12 mouse cellular contexts compared by ENCODE assay signal in genomic region chr6:66077445-66077844, GRCm38 (mm10).
A peak's percentile ranks its signal among the peaks of the same experiment; 100 is the strongest.
DNase-seq lines count a peak whose midpoint lies in the region; ATAC-seq and TF ChIP-seq lines count a peak whose summit lies in the region.
"Had no signal": no experiment of that assay in that cellular context is flagged by ENCODE, and none has a peak within 500 bp of the region (broad histone marks: within the 10 kb centered on the region; RNA-seq: fewer than 3 reads in every experiment).

No protein-coding gene starts in this region.

- WGBS in forebrain, embryonic 10.5 days, result 10% methylated on average over 2 of the region's 2 CpGs
- WGBS in forebrain, embryonic 13.5 days, result 2% methylated on average over 2 of the region's 2 CpGs
- 25% methylated on average over 2 of the region's 2 CpGs for WGBS in liver, embryonic 13.5 days (ENCODE audit: insufficient replicate concordance)
- 30% methylated on average over 2 of the region's 2 CpGs for WGBS in liver, embryonic 11.5 days
- 31% methylated on average over 2 of the region's 2 CpGs for WGBS in embryonic facial prominence, embryonic 10.5 days
- WGBS in neural tube, embryonic 12.5 days, result 16% methylated on average over 2 of the region's 2 CpGs

- no peaks in the 10 kb centered on the region for H3K9me3 ChIP-seq in forebrain, embryonic 10.5 days
- H3K9me3 ChIP-seq in forebrain, embryonic 13.5 days (replicated peaks), result no peaks in the 10 kb centered on the region
- no peaks in the 10 kb centered on the region for H3K9me3 ChIP-seq in liver, embryonic 13.5 days (replicated peaks)
- H3K9me3 ChIP-seq in liver, embryonic 11.5 days (ENCODE audit: control insufficient read depth, low read length), result no peaks in the 10 kb centered on the region
- no peaks in the 10 kb centered on the region for H3K9me3 ChIP-seq in embryonic facial prominence, embryonic 10.5 days
- no peaks in the 10 kb centered on the region for H3K9me3 ChIP-seq in neural tube, embryonic 12.5 days
- H3K9me3 ChIP-seq: heart, embryonic 12.5 days had no signal

- no peak overlapping the region for H3K9ac ChIP-seq in forebrain, embryonic 13.5 days
- no peak overlapping the region for H3K9ac ChIP-seq in liver, embryonic 13.5 days
- no peak overlapping the region for H3K9ac ChIP-seq in liver, embryonic 11.5 days (ENCODE audit: low read depth, low read length)
- H3K9ac ChIP-seq in neural tube, embryonic 12.5 days, result no peak overlapping the region
- H3K9ac ChIP-seq: heart, embryonic 12.5 days had no signal

- intact Hi-C loops in heart, postnatal 10 days (cut with DNase I), result no loop called here
- intact Hi-C loops in left cerebral cortex, adult 2 months (cut with DNase I), result no loop called here

- peak overlapping the region; percentile 20; the same call in 1 of the 2 replicates for H3K27ac ChIP-seq in forebrain, embryonic 10.5 days
- no peak overlapping the region for H3K27ac ChIP-seq in forebrain, embryonic 13.5 days
- no peak overlapping the region for H3K27ac ChIP-seq in liver, embryonic 13.5 days
- H3K27ac ChIP-seq in liver, embryonic 11.5 days (ENCODE audit: low read depth, low read length), result no peak overlapping the region
- H3K27ac ChIP-seq in embryonic facial prominence, embryonic 10.5 days (replicated peaks), result 0 out of 2 replicates have a peak overlapping the region, but pooled peaks have one; percentile 5
- H3K27ac ChIP-seq in neural tube, embryonic 12.5 days, result no peak overlapping the region
- H3K27ac ChIP-seq in left cerebral cortex, adult 2 months, result no peak overlapping the region

- ATAC-seq in forebrain, embryonic 13.5 days, result no peak; the same call in 1 of the 2 replicates
- ATAC-seq in liver, embryonic 13.5 days (ENCODE audit: low read depth), result peak; percentile 69; the same call in 1 of the 2 replicates
- no peak; the same call in 1 of the 2 replicates for ATAC-seq in liver, embryonic 11.5 days (replicated peaks; ENCODE audit: low FRiP score)
- peak; percentile 76 for ATAC-seq in neural tube, embryonic 12.5 days (ENCODE audit: low FRiP score, low read depth)
- ATAC-seq: hindbrain, embryonic 16.5 days had no signal

- H3K27me3 ChIP-seq in forebrain, embryonic 10.5 days (ENCODE audit: poor library complexity, severe bottlenecking), result no peaks in the 10 kb centered on the region
- no peaks in the 10 kb centered on the region for H3K27me3 ChIP-seq in forebrain, embryonic 13.5 days
- no peaks in the 10 kb centered on the region for H3K27me3 ChIP-seq in liver, embryonic 13.5 days
- no peaks in the 10 kb centered on the region for H3K27me3 ChIP-seq in liver, embryonic 11.5 days (replicated peaks; ENCODE audit: control insufficient read depth, insufficient read depth, low read length)
- H3K27me3 ChIP-seq in embryonic facial prominence, embryonic 10.5 days (replicated peaks; ENCODE audit: low read depth, poor library complexity, severe bottlenecking), result no peaks in the 10 kb centered on the region
- H3K27me3 ChIP-seq in neural tube, embryonic 12.5 days (replicated peaks), result no peaks in the 10 kb centered on the region
- H3K27me3 ChIP-seq: heart, embryonic 12.5 days had no signal

- no peak for TF ChIP-seq CTCF in left cerebral cortex, adult 2 months (IDR thresholded peaks at IDR 0.05)

- no peaks in the 10 kb centered on the region for H3K36me3 ChIP-seq in forebrain, embryonic 10.5 days (replicated peaks)
- no peaks in the 10 kb centered on the region for H3K36me3 ChIP-seq in forebrain, embryonic 13.5 days (ENCODE audit: poor library complexity, severe bottlenecking)
- no peaks in the 10 kb centered on the region for H3K36me3 ChIP-seq in liver, embryonic 13.5 days
- no peaks in the 10 kb centered on the region for H3K36me3 ChIP-seq in liver, embryonic 11.5 days (ENCODE audit: control insufficient read depth, insufficient read depth, low read length)
- H3K36me3 ChIP-seq in embryonic facial prominence, embryonic 10.5 days (replicated peaks), result no peaks in the 10 kb centered on the region
- no peaks in the 10 kb centered on the region for H3K36me3 ChIP-seq in neural tube, embryonic 12.5 days
- H3K36me3 ChIP-seq: heart, embryonic 12.5 days had no signal

- DNase-seq in forebrain, embryonic 10.5 days (ENCODE audit: extremely low spot score, low spot score), result no peak
- peak; percentile 0 for DNase-seq in liver, embryonic 13.5 days
- no peak for DNase-seq in liver, embryonic 11.5 days (ENCODE audit: low spot score)
- DNase-seq in embryonic facial prominence, embryonic 10.5 days (ENCODE audit: low spot score), result no peak
- no peak for DNase-seq in heart, postnatal 10 days
- DNase-seq in left cerebral cortex, adult 2 months (ENCODE audit: extremely low spot score in 1 of 2, low spot score in 2 of 2), result no peak
- DNase-seq: cerebellum, adult 9-11 months; gastrocnemius, postnatal 10 days had no signal

- no peak overlapping the region for H3K4me3 ChIP-seq in forebrain, embryonic 10.5 days
- no peak overlapping the region for H3K4me3 ChIP-seq in forebrain, embryonic 13.5 days
- no peak overlapping the region for H3K4me3 ChIP-seq in liver, embryonic 13.5 days (replicated peaks)
- no peak overlapping the region for H3K4me3 ChIP-seq in liver, embryonic 11.5 days (ENCODE audit: low read depth, low read length)
- H3K4me3 ChIP-seq in embryonic facial prominence, embryonic 10.5 days, result no peak overlapping the region
- no peak overlapping the region for H3K4me3 ChIP-seq in neural tube, embryonic 12.5 days
- no peak overlapping the region for H3K4me3 ChIP-seq in left cerebral cortex, adult 2 months
- H3K4me3 ChIP-seq: heart, embryonic 12.5 days had no signal

- peaks cover 27% of the 10 kb centered on the region for H3K4me1 ChIP-seq in forebrain, embryonic 10.5 days
- peaks cover 4% of the 10 kb centered on the region; the same call in 1 of the 2 replicates for H3K4me1 ChIP-seq in forebrain, embryonic 13.5 days
- peaks cover 7% of the 10 kb centered on the region for H3K4me1 ChIP-seq in liver, embryonic 13.5 days (replicated peaks)
- no peaks in the 10 kb centered on the region; the same call in 1 of the 2 replicates for H3K4me1 ChIP-seq in liver, embryonic 11.5 days (replicated peaks; ENCODE audit: control insufficient read depth, insufficient read depth, low read length)
- H3K4me1 ChIP-seq in embryonic facial prominence, embryonic 10.5 days, result peaks cover 30% of the 10 kb centered on the region
- H3K4me1 ChIP-seq in neural tube, embryonic 12.5 days, result peaks cover 5% of the 10 kb centered on the region

- H3K4me2 ChIP-seq in forebrain, embryonic 13.5 days, result no peak overlapping the region
- no peak overlapping the region for H3K4me2 ChIP-seq in liver, embryonic 13.5 days
- no peak overlapping the region for H3K4me2 ChIP-seq in liver, embryonic 11.5 days
- H3K4me2 ChIP-seq in neural tube, embryonic 12.5 days (replicated peaks), result no peak overlapping the region
- H3K4me2 ChIP-seq: heart, embryonic 12.5 days had no signal

Comparison
In these comparisons a context has a peak if more than half of its experiments do, and no peak if none do; other contexts are left out.
1. H3K27ac ChIP-seq: peak in forebrain, embryonic 10.5 days (single experiment) and embryonic facial prominence, embryonic 10.5 days (single experiment); none in forebrain, embryonic 13.5 days (single experiment), liver, embryonic 13.5 days (single experiment), liver, embryonic 11.5 days (single experiment), neural tube, embryonic 12.5 days (single experiment) and left cerebral cortex, adult 2 months (single experiment).
2. ATAC-seq: peak in liver, embryonic 13.5 days (single experiment) and neural tube, embryonic 12.5 days (single experiment); none in forebrain, embryonic 13.5 days (single experiment) and liver, embryonic 11.5 days (single experiment).